23 mouse cellular contexts compared by ENCODE assay signal in the genomic region with DNA sequence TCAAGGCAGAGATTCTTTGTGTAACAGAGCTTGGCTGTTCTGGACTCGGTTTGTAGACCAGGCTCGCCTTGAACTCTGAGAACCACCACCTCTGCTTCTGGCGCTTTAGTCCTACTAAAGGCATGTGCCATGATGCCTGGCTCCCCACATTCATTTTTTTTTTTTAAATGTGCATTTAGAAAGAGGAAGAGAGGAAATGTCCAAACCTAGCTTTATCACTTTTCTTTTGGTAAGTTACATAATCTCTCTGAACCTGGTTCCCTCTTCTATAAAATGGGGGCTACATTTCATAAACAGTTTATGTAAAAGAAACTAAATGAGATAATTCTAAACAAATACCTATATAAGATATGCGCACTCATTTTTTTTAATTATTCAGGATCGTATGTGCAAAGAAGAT. TPM values are rescaled to one million over a fixed set of nuclear protein-coding genes. Genes with fewer than 3 reads are reported as not detected.
"Had no signal": no experiment of that assay in that cellular context is flagged by ENCODE, and none has a peak within 500 bp of the region (broad histone marks: within the 10 kb centered on the region; RNA-seq: fewer than 3 reads in every experiment).

No protein-coding gene starts in this region.

- H3K36me3 ChIP-seq: intestine, embryonic 15.5 days; limb, embryonic 15.5 days; midbrain, embryonic 12.5 days; midbrain, embryonic 15.5 days; neural tube, embryonic 13.5 days; stomach, embryonic 15.5 days had no signal

- ATAC-seq: intestine, embryonic 15.5 days; midbrain, embryonic 15.5 days had no signal

- H3K27me3 ChIP-seq: intestine, embryonic 15.5 days; limb, embryonic 12.5 days; limb, embryonic 15.5 days; midbrain, embryonic 12.5 days; midbrain, embryonic 15.5 days; neural tube, embryonic 13.5 days; stomach, embryonic 15.5 days had no signal

- H3K4me3 ChIP-seq: intestine, embryonic 15.5 days; limb, embryonic 12.5 days; limb, embryonic 15.5 days; midbrain, embryonic 12.5 days; midbrain, embryonic 15.5 days; neural tube, embryonic 13.5 days; stomach, embryonic 15.5 days had no signal

- H3K9me3 ChIP-seq: intestine, embryonic 15.5 days; limb, embryonic 12.5 days; limb, embryonic 15.5 days; midbrain, embryonic 12.5 days; midbrain, embryonic 15.5 days; neural tube, embryonic 13.5 days; stomach, embryonic 15.5 days had no signal

- H3K4me1 ChIP-seq: stomach, embryonic 15.5 days had no signal

- DNase-seq: kidney, adult 18-20 months; kidney, adult 9 months; kidney, postnatal 14 days; kidney, postnatal 4 days; left cerebral cortex, postnatal 4 days; lung, adult 2 months; lung, postnatal 14 days; retina, postnatal 1 day; right cerebral cortex, postnatal 25 days; spleen, adult 18-20 months; thymus, postnatal 36 days had no signal

- H3K27ac ChIP-seq: intestine, embryonic 15.5 days; limb, embryonic 12.5 days; limb, embryonic 15.5 days; macrophage; midbrain, embryonic 12.5 days; midbrain, embryonic 15.5 days; neural tube, embryonic 13.5 days; stomach, embryonic 15.5 days had no signal

- H3K4me2 ChIP-seq: intestine, embryonic 15.5 days; limb, embryonic 12.5 days; limb, embryonic 15.5 days; midbrain, embryonic 12.5 days; midbrain, embryonic 15.5 days; neural tube, embryonic 13.5 days; stomach, embryonic 15.5 days had no signal

- H3K9ac ChIP-seq: intestine, embryonic 15.5 days; limb, embryonic 12.5 days; limb, embryonic 15.5 days; midbrain, embryonic 12.5 days; midbrain, embryonic 15.5 days; neural tube, embryonic 13.5 days; stomach, embryonic 15.5 days had no signal

RNA-seq across cellular contexts. Expression of a gene that starts 5.4 kb away (rescaled TPM):
- polyA plus RNA-seq: intestine, embryonic 15.5 days; kidney, embryonic 16.5 days; limb, embryonic 12.5 days; limb, embryonic 15.5 days; lung, adult 2 months; lung, embryonic 16.5 days; macrophage; midbrain, embryonic 12.5 days; midbrain, embryonic 15.5 days; neural tube, embryonic 13.5 days; stomach, embryonic 15.5 days; thymus, postnatal 0 days; urinary bladder, adult 2 months had no signal
